Mouse (Mus musculus) cortical plate, adult 2 months (tissue): ENCODE measurements around the gene Nampt. TPM values are rescaled to one million over a fixed set of nuclear protein-coding genes. Genes with fewer than 3 reads are reported as not detected.

Source experiments
- H3K27ac ChIP-seq: fragments of 200-500 bp; 2 replicates; pipeline ENCODE4 v1.5.1; 2012; ENCODE audit warnings: low read length, control low read depth, inconsistent platforms; ENCODE audit not compliant: insufficient read depth
- H3K4me1 ChIP-seq: fragments of 200-500 bp; 2 replicates; pipeline ENCODE4 v1.6.1; 2011; ENCODE audit warnings: low read length; ENCODE audit not compliant: control insufficient read depth, insufficient read depth
- H3K4me3 ChIP-seq: fragments of 200-500 bp; 2 replicates; pipeline ENCODE4 v1.5.1; 2011; ENCODE audit warnings: mild to moderate bottlenecking, low read length, control low read depth; ENCODE audit not compliant: insufficient read depth
- CTCF ChIP-seq: fragments of 200-500 bp; IDR thresholded peaks from 2 replicates; pipeline ENCODE4 v1.5.1; 2011; ENCODE audit warnings: mild to moderate bottlenecking, control low read depth, low read length; ENCODE audit not compliant: insufficient read depth; ENCODE audit errors: extremely low read depth
- POLR2A ChIP-seq: fragments of 200-500 bp; IDR thresholded peaks from 2 replicates; pipeline ENCODE4 v1.6.1; 2011; ENCODE audit warnings: mild to moderate bottlenecking, low read length, control low read depth; ENCODE audit not compliant: insufficient read depth; ENCODE audit errors: extremely low read depth
- polyA plus RNA-seq: library from polyadenylated mRNA; depleted of rRNA; stranded (reverse); fragments of >200 nt; gene quantifications from 2 replicates; pipeline ENCODE4 v1.2.3, GENCODE M21; 2012; rRNA removed

The Nampt gene
- polyA plus RNA-seq: 26.4 and 29.0 TPM in 2 replicates

DNA sequence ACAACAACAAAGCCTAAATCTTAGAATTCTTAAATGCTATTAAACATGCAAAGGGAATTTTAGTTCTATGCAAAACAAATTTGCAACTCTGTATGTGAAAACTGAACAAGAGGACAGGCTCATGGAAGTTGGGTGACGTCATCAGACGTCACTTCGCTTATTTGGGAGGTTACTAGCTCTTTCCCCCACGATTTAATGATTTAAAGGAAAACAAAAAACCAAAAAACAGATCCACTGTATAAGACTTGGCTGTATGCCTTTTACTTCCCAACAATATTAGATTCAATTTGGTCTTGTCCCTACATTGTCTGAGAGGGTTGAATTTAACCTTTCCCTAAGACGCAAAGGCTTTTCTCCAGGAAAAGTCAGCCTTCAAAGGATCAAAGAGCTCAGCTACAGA is at the start of gene Nampt:
TSS of gene Nampt (plus strand) at position 130 of the 400 bp plus-strand sequence.
- Histone ChIP-seq H3K4me3 (peak within 1 kb of the TSS; percentile 59), H3K27ac (peak within 1 kb of the TSS; percentile 78), H3K4me1 (peaks cover 1% of the 10 kb centered on the region; the same call in 1 of the 2 replicates)
- TF ChIP-seq POLR2A (no peak), CTCF (no peak)

DNA sequence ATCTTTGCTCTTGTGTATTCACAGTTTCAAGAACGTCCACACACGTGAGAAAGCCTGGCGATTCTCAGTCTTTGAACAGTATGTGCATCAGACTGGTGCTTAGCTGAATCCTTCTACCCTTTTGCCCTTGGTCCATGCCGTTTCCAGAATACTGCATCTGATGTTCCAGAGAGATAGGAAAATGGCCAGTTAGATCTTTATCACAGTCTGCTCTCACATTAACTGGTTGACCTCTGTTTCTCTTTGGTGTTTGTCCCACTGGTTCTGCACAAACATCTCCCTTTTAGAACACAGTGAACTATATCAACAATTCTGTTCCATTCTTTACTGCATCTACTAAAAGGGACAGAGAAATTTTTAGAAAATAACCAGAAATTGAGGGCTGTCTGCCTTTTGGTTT is 48.6 kb upstream of the Nampt start:
- H3K4me1 ChIP-seq: 0 out of 2 replicates have a peak, but pooled peaks cover 2% of the 10 kb centered on the region
- no peak for TF ChIP-seq POLR2A
- TF ChIP-seq CTCF: no peak
- H3K27ac ChIP-seq: no peak overlapping the region
- H3K4me3 ChIP-seq: no peak overlapping the region

- H3K4me1 ChIP-seq: no peaks in the 10 kb centered on the region
- H3K4me3 ChIP-seq: no peak overlapping the region
- H3K27ac ChIP-seq: no peak overlapping the region
- TF ChIP-seq CTCF: no peak
- no peak for TF ChIP-seq POLR2A
These were observed 44.8 kb upstream of the Nampt start for GRCm38 (mm10) chr12:32774592-32774991.

GRCm38 (mm10) chr12:32789092-32789491 is 30.3 kb upstream of the Nampt start:
- Histone ChIP-seq H3K27ac (no peak overlapping the region), H3K4me1 (no peaks in the 10 kb centered on the region), H3K4me3 (no peak overlapping the region)
- TF ChIP-seq CTCF: no peak
- TF ChIP-seq POLR2A: no peak

DNA sequence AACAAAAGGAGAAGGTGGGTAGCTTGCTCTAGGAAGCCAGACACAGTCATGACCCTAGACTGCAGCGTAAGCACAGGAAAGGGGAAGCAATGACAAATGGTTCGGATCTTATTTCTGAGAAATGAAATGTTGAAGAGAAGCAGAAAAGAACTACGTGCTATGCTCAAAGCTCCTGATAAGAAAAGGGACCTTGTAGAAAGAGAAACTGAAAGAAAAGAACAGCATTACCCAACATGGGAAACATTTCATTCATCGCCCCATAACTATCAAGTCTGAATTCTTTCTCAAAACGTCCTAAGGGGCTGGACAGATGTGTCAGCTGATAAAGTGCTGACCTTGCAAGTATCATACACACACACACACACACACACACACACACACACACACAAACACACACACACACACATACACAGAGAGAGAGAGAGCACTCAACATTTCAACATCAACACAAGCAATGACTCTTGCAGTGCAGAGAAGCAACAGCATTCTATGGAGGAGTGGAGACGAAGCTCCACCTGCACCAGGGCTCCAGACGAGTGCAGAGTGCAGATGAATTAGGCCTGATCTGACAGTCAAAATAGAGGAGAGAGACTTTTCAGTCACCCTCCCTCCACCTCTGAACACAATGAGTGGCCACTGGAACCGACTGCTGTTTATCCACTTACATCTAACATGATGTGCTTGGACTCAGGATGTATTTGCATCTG is 23.4 kb upstream of the Nampt start:
- TF ChIP-seq CTCF (no peak), POLR2A (no peak)
- no peak overlapping the region for H3K4me3 ChIP-seq
- no peaks in the 10 kb centered on the region for H3K4me1 ChIP-seq
- H3K27ac ChIP-seq: no peak overlapping the region

DNA sequence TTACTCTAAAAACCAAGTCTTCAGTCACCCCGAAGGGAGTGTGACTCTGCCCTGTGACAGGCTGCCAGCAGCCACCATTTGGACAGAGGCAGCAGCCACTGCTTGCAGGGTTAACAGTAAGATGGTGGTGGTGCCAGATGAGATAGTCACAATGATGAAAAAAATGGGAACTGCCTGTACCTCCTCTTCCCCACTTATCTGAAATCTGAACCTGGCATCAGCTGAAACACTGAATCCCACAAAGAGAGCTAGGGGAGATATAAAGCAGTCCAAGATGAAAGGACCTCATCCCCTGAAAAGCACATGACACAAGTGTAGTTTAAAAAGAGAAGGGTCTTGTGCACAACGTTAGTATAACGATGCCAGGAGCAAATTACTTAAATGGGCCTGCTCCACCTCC is 21.9 kb upstream of the Nampt start:
- TF ChIP-seq CTCF (no peak), POLR2A (no peak)

GRCm38 (mm10) chr12:32801078-32801477 is 18.3 kb upstream of the Nampt start:
- H3K4me3 ChIP-seq: no peak overlapping the region
- TF ChIP-seq POLR2A: no peak
- TF ChIP-seq CTCF: no peak
- no peak overlapping the region for H3K27ac ChIP-seq
- H3K4me1 ChIP-seq: no peaks in the 10 kb centered on the region

More for the DNA sequence above, 21.9 kb upstream of the Nampt start:
- no peak overlapping the region for H3K4me3 ChIP-seq
- H3K27ac ChIP-seq: no peak overlapping the region
- H3K4me1 ChIP-seq: no peaks in the 10 kb centered on the region

GRCm38 (mm10) chr12:32805559-32805958 is 13.8 kb upstream of the Nampt start:
- Histone ChIP-seq H3K4me3 (no peak overlapping the region), H3K4me1 (no peaks in the 10 kb centered on the region), H3K27ac (no peak overlapping the region)
- no peak for TF ChIP-seq CTCF
- TF ChIP-seq POLR2A: no peak

- Histone ChIP-seq H3K4me1 (peaks cover 1% of the 10 kb centered on the region; the same call in 1 of the 2 replicates), H3K4me3 (peak overlapping the region; percentile 59), H3K27ac (peak overlapping the region; percentile 78)
- peak; percentile 84 for TF ChIP-seq POLR2A
- TF ChIP-seq CTCF: no peak
These were observed 669 bp downstream of the Nampt start for GRCm38 (mm10) chr12:32819823-32820605.
